In the genomic region with DNA sequence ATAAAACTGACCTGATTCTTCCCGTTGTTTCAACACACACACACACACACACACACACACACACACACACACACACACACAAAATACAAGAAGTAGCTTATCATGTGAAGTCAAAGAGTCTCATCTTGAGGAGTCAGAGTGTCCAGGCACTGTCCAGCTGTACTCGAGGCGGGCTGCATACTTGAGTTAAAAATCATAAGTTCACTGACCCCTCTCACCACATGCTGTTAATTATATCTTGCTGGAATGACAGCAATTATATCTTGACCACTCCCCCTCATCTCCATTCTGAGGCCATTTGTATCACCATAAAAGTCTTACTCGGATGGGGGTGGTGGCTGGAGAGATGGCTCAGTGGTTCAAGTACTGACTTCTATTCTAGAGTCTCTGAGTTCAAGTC, we compare ENCODE assay signal across 19 mouse cellular contexts. TPM values are rescaled to one million over a fixed set of nuclear protein-coding genes. Genes with fewer than 3 reads are reported as not detected.
DNase-seq lines count a peak whose midpoint lies in the region; ATAC-seq and TF ChIP-seq lines count a peak whose summit lies in the region.
"Had no signal": no experiment of that assay in that cellular context is flagged by ENCODE, and none has a peak within 500 bp of the region (broad histone marks: within the 10 kb centered on the region; RNA-seq: fewer than 3 reads in every experiment).

No protein-coding gene starts in this region.

- TF ChIP-seq POLR2A in kidney, adult 2 months (IDR thresholded peaks at IDR 0.05; ENCODE audit: low read depth, low read length) = no peak

- H3K79me3 ChIP-seq in C2C12 (ENCODE audit: low read depth) = no peaks in the 10 kb centered on the region

- TF ChIP-seq CTCF in kidney, adult 2 months (conservative IDR thresholded peaks at IDR 0.05; ENCODE audit: insufficient read depth, insufficient read length, low read depth, low read length) = no peak
- TF ChIP-seq CTCF in C2C12 (IDR thresholded peaks at IDR 0.05; ENCODE audit: control insufficient read depth, insufficient read depth, insufficient read length) = no peak
- no peak for TF ChIP-seq CTCF in Patski (IDR thresholded peaks at IDR 0.05)

- no peaks in the 10 kb centered on the region for H3K27me3 ChIP-seq in kidney, adult 2 months (replicated peaks; ENCODE audit: control insufficient read depth, insufficient read depth, low read length)
- H3K27me3 ChIP-seq in C2C12 (ENCODE audit: control insufficient read depth, insufficient read depth, insufficient read length) (no peaks in the 10 kb centered on the region), Patski (no peaks in the 10 kb centered on the region)
- H3K27me3 ChIP-seq: CH12.LX; embryonic facial prominence, embryonic 15.5 days; liver, embryonic 12.5 days had no signal

- POLR2A ChIA-PET in Patski (lab: Charles Lee) = no interaction called here

- H3K27ac ChIP-seq in kidney, adult 2 months (ENCODE audit: insufficient read depth, low read depth, low read length) = no peak overlapping the region
- H3K27ac ChIP-seq: embryonic facial prominence, embryonic 15.5 days; forebrain, embryonic 10.5 days; layer of hippocampus, adult 2 months; limb, embryonic 10.5 days; liver, embryonic 12.5 days; midbrain, embryonic 10.5 days had no signal

- 35% methylated on average over 4 of the region's 4 CpGs for WGBS in kidney, adult 2 months

- H3K4me3 ChIP-seq in kidney, adult 2 months (ENCODE audit: insufficient read depth, low read depth, low read length) = no peak overlapping the region
- H3K4me3 ChIP-seq in C2C12 (ENCODE audit: insufficient read depth, poor library complexity, severe bottlenecking) = no peak overlapping the region
- H3K4me3 ChIP-seq: embryonic facial prominence, embryonic 15.5 days; forebrain, embryonic 10.5 days; layer of hippocampus, adult 2 months; limb, embryonic 10.5 days; liver, embryonic 12.5 days; midbrain, embryonic 10.5 days had no signal

- no peak overlapping the region for H3ac ChIP-seq in C2C12 (ENCODE audit: control insufficient read depth, insufficient read length, low read depth)

- CTCF ChIA-PET in Patski (lab: Charles Lee) = interaction anchor here (0.8 kb wide), 1 partner anchor 58 kb away, joined by 3 read pairs; no protein-coding TSS in a partner anchor

- H3K4me1 ChIP-seq in kidney, adult 2 months (ENCODE audit: control insufficient read depth, insufficient read depth, low read length) = no peaks in the 10 kb centered on the region
- H3K4me1 ChIP-seq: limb, embryonic 10.5 days; liver, embryonic 12.5 days; midbrain, embryonic 10.5 days had no signal

- no peaks in the 10 kb centered on the region for H3K79me2 ChIP-seq in C2C12 (ENCODE audit: control insufficient read depth, insufficient read depth)

- no peaks in the 10 kb centered on the region for H3K36me3 ChIP-seq in kidney, adult 2 months (ENCODE audit: control insufficient read depth, insufficient read depth, low read length)
- no peaks in the 10 kb centered on the region for H3K36me3 ChIP-seq in C2C12 (ENCODE audit: control insufficient read depth, insufficient read depth)
- H3K36me3 ChIP-seq: embryonic facial prominence, embryonic 15.5 days; forebrain, embryonic 10.5 days; limb, embryonic 10.5 days; liver, embryonic 12.5 days; midbrain, embryonic 10.5 days had no signal

- in situ Hi-C loops in Patski (cut with MboI; ENCODE audit: low pct_unique_long_range_greater_than_20kb) = no loop called here

- ATAC-seq in Patski = peak; percentile 82
- ATAC-seq: inflammation-experienced regulatory T-cells, adult 6 months; liver, embryonic 12.5 days had no signal

- DNase-seq in kidney, adult 2 months = peak; percentile 49
- no peak for DNase-seq in kidney, adult 18-20 months
- DNase-seq in Patski (ENCODE audit: low read depth, low spot score) (no peak), liver (no peak)
- DNase-seq in lung, postnatal 14 days = peak; percentile 4
- DNase-seq in adrenal gland, postnatal 25 days = no peak
- DNase-seq: adrenal gland, postnatal 10 days; cerebellum, adult 18-20 months; gastrocnemius, postnatal 14 days; right cerebral cortex, postnatal 25 days had no signal

TF ChIP-seq in C2C12, 6 proteins besides CTCF, POLR2A, EP300 and RAD21:
- TF ChIP-seq MYOD1 (IDR thresholded peaks at IDR 0.05; ENCODE audit: control insufficient read depth, insufficient read length, low read depth) (peak; percentile 6), MYOG (IDR thresholded peaks at IDR 0.05; ENCODE audit: control insufficient read depth, extremely low read depth, insufficient read length) (no peak), MAX (IDR thresholded peaks at IDR 0.05) (no peak)

RNA-seq across cellular contexts. Expression of a gene that starts 58.5 kb away (rescaled TPM):
- polyA plus RNA-seq in kidney, adult 2 months (2012; rRNA removed) = 54.0 and 60.1 TPM in 2 replicates
- polyA plus RNA-seq in C2C12 (2012; fragmentation: generic; extraction: Trizol) = 1.1 TPM
- polyA plus RNA-seq in Patski (2021) = 32.9 TPM
- total RNA-seq in adrenal gland, postnatal 25 days (2021) = 8.4 and 11.4 TPM in 2 replicates

Comparison
In these comparisons a context has a peak if more than half of its experiments do, and no peak if none do; other contexts are left out.
1. DNase-seq: peak in kidney, adult 2 months (single experiment) and lung, postnatal 14 days (single experiment); none in kidney, adult 18-20 months (single experiment), Patski (single experiment), adrenal gland, postnatal 25 days (single experiment) and liver (single experiment).
2. RNA of a gene that starts 58.5 kb away (polyA plus RNA-seq): 54.0 to 60.1 TPM in kidney, adult 2 months and 32.9 TPM in Patski (single experiment); 1.1 TPM in C2C12 (single experiment); every median in the first group is over 10 times any median in the second.